Mouse (Mus musculus) embryonic fibroblast, embryonic 13.5 days (primary cell): Measurements from ENCODE around the gene H2-DMb1.

ENCODE experiments used
- CTCF ChIP-seq: IDR thresholded peaks from 2 replicates; pipeline ENCODE4 v1.5.1; 2011; ENCODE audit warnings: mild to moderate bottlenecking, control low read depth, low read length, moderate library complexity, borderline replicate concordance; ENCODE audit not compliant: insufficient read depth
- POLR2A ChIP-seq: IDR thresholded peaks from 2 replicates; pipeline ENCODE4 v1.6.1; 2011; ENCODE audit warnings: low read depth, mild to moderate bottlenecking, control low read depth, low read length, moderate library complexity

DNA sequence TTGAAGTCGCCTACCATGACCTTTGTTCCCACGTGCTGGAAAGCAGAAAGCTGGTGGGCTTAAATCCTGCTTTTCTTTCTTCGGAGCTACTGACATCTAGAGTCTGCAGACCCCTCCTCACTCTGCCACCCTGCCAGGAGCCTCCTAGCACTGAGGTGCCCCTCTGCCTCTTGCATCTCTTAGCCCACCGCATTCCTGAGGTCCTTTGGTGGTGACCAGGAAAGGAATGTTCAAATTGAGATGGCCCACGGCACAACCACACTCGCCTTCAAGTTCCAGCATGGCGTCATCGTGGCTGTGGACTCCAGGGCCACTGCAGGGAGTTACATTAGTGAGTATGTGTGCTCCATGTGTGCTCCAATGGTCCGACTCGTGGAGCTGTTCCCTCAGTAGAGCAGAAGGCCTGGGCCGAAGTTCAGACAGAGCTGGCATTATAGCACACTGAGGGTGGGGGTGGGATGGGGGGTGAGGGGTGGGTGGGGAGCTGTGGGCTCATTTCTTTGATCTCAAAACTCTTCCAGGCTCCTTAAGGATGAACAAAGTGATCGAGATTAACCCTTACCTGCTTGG, 46.3 kb downstream of the H2-DMb1 start:
- TF ChIP-seq POLR2A (no peak), CTCF (no peak)
